Mouse (Mus musculus): ENCODE results near the gene Mars. TPM values are rescaled to one million over a fixed set of nuclear protein-coding genes. Genes with fewer than 3 reads are reported as not detected.

The Mars gene
- polyA plus RNA-seq (2011; ENCODE audit: insufficient read length, low read depth, missing spikeins), result 105 and 110 TPM in 2 replicates

DNA sequence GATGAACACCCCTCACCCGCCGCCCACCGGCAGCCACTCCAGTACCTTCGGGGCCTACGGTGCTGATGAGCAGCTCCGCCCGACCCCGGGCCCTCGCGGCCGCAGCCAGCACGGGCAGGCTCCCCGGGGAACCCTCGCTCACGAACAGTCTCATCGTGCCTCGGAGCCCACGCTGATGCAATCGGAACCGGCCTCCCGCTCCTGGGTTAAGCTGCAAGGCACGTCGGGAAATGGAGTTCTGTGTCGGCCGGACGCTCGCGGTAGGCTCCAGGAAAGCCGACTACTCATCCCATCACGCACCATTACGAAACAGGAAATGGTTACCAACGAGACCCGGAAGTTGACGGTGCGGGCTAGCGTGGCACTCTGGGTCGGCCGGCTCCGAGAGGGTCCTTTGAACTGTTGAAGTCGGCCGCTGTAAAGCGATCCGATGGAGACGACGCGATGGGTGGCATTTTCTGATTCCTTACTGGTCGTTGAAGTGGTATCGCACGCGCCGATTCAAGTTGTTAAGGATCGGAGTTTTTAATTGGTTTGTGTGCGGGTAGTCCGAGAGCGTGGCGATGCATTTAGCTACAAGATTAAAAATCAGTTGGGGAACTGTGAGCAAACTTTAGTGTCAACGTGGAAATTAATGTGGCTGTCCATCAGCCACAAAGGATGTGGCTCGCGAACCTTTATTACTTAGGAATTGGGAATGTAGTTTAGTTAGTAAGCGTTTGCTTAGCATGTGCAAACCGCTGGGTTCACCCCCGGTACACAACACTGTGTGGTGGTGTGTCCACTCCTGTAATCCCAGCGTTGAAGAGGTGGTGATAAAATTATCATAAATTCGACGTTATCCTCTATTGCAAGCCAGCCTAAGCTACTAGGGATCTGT is at the start of gene Mars:
Mars (minus strand) TSS at position 311 of the 880 bp plus-strand sequence.
- Histone ChIP-seq H3K27ac (ENCODE audit: insufficient read depth, low read length) (peak within 1 kb of the TSS; percentile 90), H3K4me1 (ENCODE audit: control insufficient read depth, insufficient read depth, low read length) (no peaks in the 10 kb centered on the region), H3K4me3 (ENCODE audit: insufficient read depth, low read length) (peak within 1 kb of the TSS; percentile 88)
- TF ChIP-seq POLR2A (IDR thresholded peaks at IDR 0.05; ENCODE audit: low read depth, low read length) (peak; percentile 81), CTCF (IDR thresholded peaks at IDR 0.05; ENCODE audit: borderline replicate concordance, insufficient read depth, low read length) (no peak)

DNA sequence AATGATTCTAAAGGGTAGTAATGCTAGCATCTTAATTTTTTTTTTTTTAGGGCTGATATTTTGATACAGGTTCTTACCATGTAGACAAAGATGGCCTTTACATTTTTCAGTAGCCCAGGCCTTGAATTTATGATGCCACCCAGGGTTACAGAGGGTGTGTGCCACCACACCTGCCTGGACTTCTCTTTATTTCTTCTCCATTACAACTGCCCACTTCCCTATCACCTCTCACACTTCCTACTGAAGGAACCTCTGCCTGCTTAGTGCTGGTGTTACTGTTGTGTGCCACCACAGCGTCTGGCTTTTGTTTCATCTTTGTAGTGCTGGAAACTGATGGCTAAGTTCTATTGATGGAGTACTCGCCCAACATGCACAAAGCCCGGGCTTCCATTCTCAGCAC is 49.1 kb upstream of the Mars start:
- Histone ChIP-seq H3K27ac (ENCODE audit: insufficient read depth, low read length) (no peak overlapping the region), H3K4me3 (ENCODE audit: insufficient read depth, low read length) (no peak overlapping the region), H3K4me1 (ENCODE audit: control insufficient read depth, insufficient read depth, low read length) (no peaks in the 10 kb centered on the region)
- TF ChIP-seq CTCF (IDR thresholded peaks at IDR 0.05; ENCODE audit: borderline replicate concordance, insufficient read depth, low read length) (no peak), POLR2A (IDR thresholded peaks at IDR 0.05; ENCODE audit: low read depth, low read length) (no peak)

DNA sequence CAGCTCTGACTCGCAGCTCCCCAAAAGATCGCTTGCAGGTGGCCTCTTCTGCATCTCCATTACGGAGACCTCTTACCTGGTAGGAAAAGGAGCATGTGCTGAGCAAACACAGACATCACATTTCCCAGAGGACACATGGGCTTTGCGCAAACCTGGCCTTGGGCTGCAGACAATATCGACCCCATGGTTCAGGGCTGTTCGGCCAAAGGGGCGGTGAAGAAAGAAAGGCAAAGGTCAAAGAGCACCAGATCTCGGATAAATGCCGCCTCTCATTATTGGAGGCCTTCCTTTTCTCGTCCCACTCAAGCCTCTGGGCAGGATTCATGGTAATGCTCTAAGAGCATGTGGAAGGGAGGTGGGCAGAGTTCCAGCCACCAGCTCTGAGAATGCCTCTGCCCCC is 43.8 kb upstream of the Mars start:
- no peak overlapping the region for H3K27ac ChIP-seq (ENCODE audit: insufficient read depth, low read length)
- no peak overlapping the region for H3K4me3 ChIP-seq (ENCODE audit: insufficient read depth, low read length)
- no peaks in the 10 kb centered on the region for H3K4me1 ChIP-seq (ENCODE audit: control insufficient read depth, insufficient read depth, low read length)
- no peak for TF ChIP-seq POLR2A (IDR thresholded peaks at IDR 0.05; ENCODE audit: low read depth, low read length)
- TF ChIP-seq CTCF (IDR thresholded peaks at IDR 0.05; ENCODE audit: borderline replicate concordance, insufficient read depth, low read length), result no peak

DNA sequence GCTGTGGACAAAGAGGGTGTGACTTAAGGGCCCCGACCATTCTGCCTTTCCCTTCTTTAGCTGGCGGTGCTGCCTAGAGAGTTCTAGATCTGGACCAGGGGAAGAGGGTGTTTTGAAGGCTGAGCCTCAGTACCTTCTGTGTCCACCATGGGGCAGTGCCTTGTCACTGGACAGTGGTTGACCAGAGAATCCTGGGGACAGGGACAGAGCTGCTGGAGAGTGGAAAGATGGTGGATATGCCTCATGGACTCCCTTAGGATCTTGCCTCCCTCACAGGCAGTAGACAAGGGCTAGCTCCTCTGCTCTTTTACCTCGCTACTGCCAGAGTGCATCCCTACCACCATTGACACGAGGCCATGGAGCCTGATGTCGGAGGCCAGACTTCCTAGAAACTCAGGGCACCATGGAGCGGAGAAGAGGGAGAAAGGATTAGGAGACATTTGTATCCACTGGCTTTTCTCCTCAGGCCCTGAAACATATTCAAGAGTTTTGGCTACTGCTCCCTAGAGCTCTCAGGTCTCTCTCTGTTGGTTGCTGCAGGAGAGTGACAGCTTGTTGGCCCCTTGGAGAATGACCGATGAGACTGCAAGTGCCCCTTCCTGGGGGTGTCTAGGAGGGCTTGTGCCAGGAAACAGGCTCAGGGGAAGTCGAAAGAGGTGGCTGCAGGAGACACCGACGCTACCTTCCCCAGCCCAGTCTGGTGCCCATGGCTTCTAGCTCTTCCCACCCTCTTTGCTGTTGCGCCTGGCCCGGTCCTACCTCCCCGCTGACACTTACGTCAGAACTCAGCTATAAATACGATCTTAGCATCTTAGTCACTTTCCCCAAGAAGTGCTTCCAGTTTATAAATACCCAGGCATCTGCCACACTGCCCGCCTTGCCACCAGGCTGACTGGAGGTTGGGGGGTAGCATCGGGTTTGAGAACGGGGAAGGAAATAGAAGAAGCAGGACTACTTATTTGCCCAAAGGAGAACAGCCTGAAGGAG is 42.6 kb upstream of the Mars start, which contains the start of gene Inhbe:
Inhbe (minus strand) TSS at position 503 of the 987 bp plus-strand sequence.
- no peak within 1 kb of the TSS for H3K27ac ChIP-seq (ENCODE audit: insufficient read depth, low read length)
- peak; percentile 29; the same call in 1 of the 2 replicates for TF ChIP-seq CTCF (IDR thresholded peaks at IDR 0.05; ENCODE audit: borderline replicate concordance, insufficient read depth, low read length)
- TF ChIP-seq POLR2A (IDR thresholded peaks at IDR 0.05; ENCODE audit: low read depth, low read length), result no peak
- no peaks in the 10 kb centered on the region for H3K4me1 ChIP-seq (ENCODE audit: control insufficient read depth, insufficient read depth, low read length)
- no peak within 1 kb of the TSS for H3K4me3 ChIP-seq (ENCODE audit: insufficient read depth, low read length)

DNA sequence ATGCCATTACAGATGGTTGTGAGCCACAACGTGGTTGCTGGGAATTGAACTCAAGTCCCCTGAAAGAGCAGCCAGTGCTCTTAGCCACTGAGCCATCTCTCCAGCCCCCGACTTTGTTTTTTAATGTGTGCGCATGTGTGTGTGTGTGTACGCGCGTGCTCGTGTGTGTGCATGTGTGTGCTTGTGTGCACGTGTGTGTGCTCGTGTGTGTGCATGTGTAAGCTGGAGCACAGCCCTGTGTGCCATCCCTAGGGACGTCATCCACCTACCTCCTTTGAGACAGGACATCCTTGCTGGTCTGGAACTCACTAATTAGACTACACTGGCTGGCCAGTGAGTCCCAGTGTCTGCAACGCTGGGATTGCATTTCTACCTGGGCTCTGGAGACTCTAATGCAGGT is 41.2 kb upstream of the Mars start:
- TF ChIP-seq CTCF (IDR thresholded peaks at IDR 0.05; ENCODE audit: borderline replicate concordance, insufficient read depth, low read length), result no peak
- TF ChIP-seq POLR2A (IDR thresholded peaks at IDR 0.05; ENCODE audit: low read depth, low read length), result no peak
- H3K27ac ChIP-seq (ENCODE audit: insufficient read depth, low read length), result no peak overlapping the region
- no peaks in the 10 kb centered on the region for H3K4me1 ChIP-seq (ENCODE audit: control insufficient read depth, insufficient read depth, low read length)
- no peak overlapping the region for H3K4me3 ChIP-seq (ENCODE audit: insufficient read depth, low read length)

DNA sequence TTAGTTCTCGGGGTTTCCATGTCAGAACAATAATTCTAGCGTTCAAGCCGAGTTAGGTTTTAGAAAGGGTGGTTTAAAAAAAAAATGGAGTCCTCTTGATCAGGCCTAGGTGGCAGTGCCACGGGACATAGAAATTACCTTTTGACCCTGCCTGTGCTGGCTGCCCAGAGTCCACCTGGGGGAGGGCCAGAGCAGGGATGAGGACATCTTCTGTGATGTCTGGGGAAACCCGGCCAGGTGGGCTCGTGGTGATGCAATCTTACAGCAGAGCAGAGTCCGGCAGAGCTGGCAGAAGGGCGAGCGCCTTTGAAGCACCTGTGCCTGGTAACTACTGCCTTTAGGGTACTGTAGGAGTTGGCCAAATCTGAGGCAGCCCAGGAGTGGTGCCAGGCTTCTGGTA is 40.6 kb upstream of the Mars start:
- Histone ChIP-seq H3K27ac (ENCODE audit: insufficient read depth, low read length) (no peak overlapping the region), H3K4me1 (ENCODE audit: control insufficient read depth, insufficient read depth, low read length) (no peaks in the 10 kb centered on the region), H3K4me3 (ENCODE audit: insufficient read depth, low read length) (no peak overlapping the region)
- no peak for TF ChIP-seq CTCF (IDR thresholded peaks at IDR 0.05; ENCODE audit: borderline replicate concordance, insufficient read depth, low read length)
- no peak for TF ChIP-seq POLR2A (IDR thresholded peaks at IDR 0.05; ENCODE audit: low read depth, low read length)

DNA sequence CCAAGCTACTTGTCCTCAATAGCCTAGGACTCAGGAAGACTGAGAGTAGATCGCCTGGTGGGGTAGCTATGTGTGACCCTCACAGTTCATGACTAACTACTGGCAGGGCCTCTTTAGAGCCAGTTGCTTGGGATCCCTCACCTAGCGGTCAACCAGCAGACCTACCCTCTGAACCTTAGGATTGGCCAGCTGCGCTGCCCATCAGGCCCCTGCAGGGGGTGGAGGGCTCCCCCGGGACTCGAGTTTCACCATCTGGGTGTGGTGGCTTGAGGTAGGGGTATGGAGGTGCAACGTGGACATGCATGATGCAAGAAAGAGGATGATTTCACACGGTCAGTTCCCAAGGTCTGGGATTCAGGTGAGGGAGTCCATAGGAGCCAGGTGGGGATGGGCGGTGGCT is 40.1 kb upstream of the Mars start:
- TF ChIP-seq POLR2A (IDR thresholded peaks at IDR 0.05; ENCODE audit: low read depth, low read length), result no peak
- TF ChIP-seq CTCF (IDR thresholded peaks at IDR 0.05; ENCODE audit: borderline replicate concordance, insufficient read depth, low read length), result no peak
- Histone ChIP-seq H3K4me3 (ENCODE audit: insufficient read depth, low read length) (no peak overlapping the region), H3K4me1 (ENCODE audit: control insufficient read depth, insufficient read depth, low read length) (no peaks in the 10 kb centered on the region), H3K27ac (ENCODE audit: insufficient read depth, low read length) (no peak overlapping the region)

DNA sequence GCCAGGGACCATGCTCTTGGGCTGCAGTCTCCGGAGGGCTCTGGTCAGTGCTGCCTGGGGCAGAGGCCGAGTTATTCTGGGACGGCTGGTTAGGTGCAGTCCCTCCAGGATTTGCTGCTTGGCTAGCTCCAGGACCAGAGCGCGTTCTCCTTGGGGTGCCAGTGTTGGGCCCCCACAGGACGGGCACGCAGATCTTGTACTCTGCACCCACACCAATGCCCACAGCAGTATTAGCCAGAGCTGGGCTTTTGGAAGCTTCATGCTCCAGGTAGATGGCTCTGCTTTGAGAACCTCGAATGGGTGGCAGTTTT is 39.7 kb upstream of the Mars start:
- no peak overlapping the region for H3K27ac ChIP-seq (ENCODE audit: insufficient read depth, low read length)
- H3K4me3 ChIP-seq (ENCODE audit: insufficient read depth, low read length), result no peak overlapping the region
- no peaks in the 10 kb centered on the region for H3K4me1 ChIP-seq (ENCODE audit: control insufficient read depth, insufficient read depth, low read length)
- TF ChIP-seq CTCF (IDR thresholded peaks at IDR 0.05; ENCODE audit: borderline replicate concordance, insufficient read depth, low read length) (no peak), POLR2A (IDR thresholded peaks at IDR 0.05; ENCODE audit: low read depth, low read length) (no peak)

DNA sequence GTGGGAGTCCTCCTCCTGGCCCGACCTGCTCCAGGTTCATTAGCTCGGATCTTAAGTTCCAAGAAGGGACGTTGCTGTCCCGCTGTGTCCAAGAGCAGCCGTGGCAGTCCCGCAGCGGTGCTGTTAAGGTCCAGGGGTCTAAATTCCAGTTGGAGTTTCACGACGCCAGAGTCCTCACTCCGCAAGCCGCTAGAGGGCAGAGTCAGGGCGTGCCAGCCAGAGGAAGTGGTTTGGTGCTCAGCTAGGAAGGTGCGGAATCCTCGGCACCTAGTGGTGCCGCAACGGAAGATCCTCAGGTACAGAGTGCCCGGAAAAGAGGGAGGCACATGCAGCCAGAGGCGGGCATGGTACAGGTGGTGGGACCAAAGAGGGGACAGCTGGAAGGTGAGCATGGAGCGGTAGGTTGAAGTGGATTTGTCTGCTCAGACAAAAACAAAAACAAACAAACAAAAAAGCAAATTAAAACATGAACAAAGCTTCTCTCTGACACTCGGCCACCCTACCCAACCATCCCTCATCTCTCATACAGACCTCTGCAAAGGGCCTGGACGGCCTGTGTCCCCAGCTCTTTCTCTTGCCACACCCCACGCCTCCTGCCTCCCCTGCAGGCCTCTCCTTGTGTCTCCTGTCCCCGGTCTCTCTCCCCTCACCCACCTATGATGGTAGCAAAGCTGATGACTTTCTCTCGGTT is 39.2 kb upstream of the Mars start:
- TF ChIP-seq POLR2A (IDR thresholded peaks at IDR 0.05; ENCODE audit: low read depth, low read length) (no peak), CTCF (IDR thresholded peaks at IDR 0.05; ENCODE audit: borderline replicate concordance, insufficient read depth, low read length) (peak; percentile 97)
- Histone ChIP-seq H3K4me1 (ENCODE audit: control insufficient read depth, insufficient read depth, low read length) (no peaks in the 10 kb centered on the region), H3K27ac (ENCODE audit: insufficient read depth, low read length) (no peak overlapping the region), H3K4me3 (ENCODE audit: insufficient read depth, low read length) (no peak overlapping the region)
